Mouse (Mus musculus) MEL (cell line): ENCODE results near the gene Traf3ip2. TPM values are rescaled to one million over a fixed set of nuclear protein-coding genes. Genes with fewer than 3 reads are reported as not detected.

Source experiments
- DNase-seq: peaks from one replicate; pipeline ENCODE4 v3.0.0; 2011; ENCODE audit warnings: low read depth, low spot score
- H3K27ac ChIP-seq: 2 replicates; pipeline ENCODE4 v1.5.1; 2012; ENCODE audit warnings: low read depth, mild to moderate bottlenecking, control low read depth, low read length, moderate library complexity; ENCODE audit not compliant: control insufficient read depth
- H3K27me3 ChIP-seq, 2 experiments: fragments of 150-350 bp in 1 of 2; sonication (generic) in 1 of 2; 2 replicates each; pipeline ENCODE4 v1.6.1; 2012; ENCODE audit warnings: low read length in 2 of 2, mild to moderate bottlenecking in 2 of 2, improper control_type of control experiment in 1 of 2, moderate library complexity in 1 of 2; ENCODE audit not compliant: insufficient read depth in 2 of 2, control insufficient read depth in 1 of 2
- H3K36me3 ChIP-seq, 2 experiments: 2 replicates each; pipeline ENCODE4 v1.6.1; 2012 to 2014; ENCODE audit warnings: low read length in 2 of 2, improper control_type of control experiment in 1 of 2, inconsistent platforms in 1 of 2, mild to moderate bottlenecking in 1 of 2; ENCODE audit not compliant: insufficient read depth in 2 of 2, control insufficient read depth in 1 of 2
- H3K4me1 ChIP-seq, 2 experiments: fragments of 150-350 bp in 1 of 2; sonication (generic) in 1 of 2; 2 replicates each; pipeline ENCODE4 v1.6.1; 2012; ENCODE audit warnings: low read length in 2 of 2, improper control_type of control experiment in 1 of 2, mild to moderate bottlenecking in 1 of 2; ENCODE audit not compliant: insufficient read depth in 2 of 2, control insufficient read depth in 1 of 2
- H3K4me3 ChIP-seq, 2 experiments: fragments of 150-350 bp in 1 of 2; sonication (generic) in 1 of 2; 2 replicates each; pipeline ENCODE4 v1.5.1; 2012; ENCODE audit warnings: low read depth in 2 of 2, low read length in 2 of 2, mild to moderate bottlenecking in 2 of 2, moderate library complexity in 2 of 2, control low read depth in 1 of 2, improper control_type of control experiment in 1 of 2; ENCODE audit not compliant: control insufficient read depth in 1 of 2, insufficient read depth in 1 of 2
- H3K79me2 ChIP-seq: 2 replicates; pipeline ENCODE4 v1.6.1; 2012; ENCODE audit warnings: mild to moderate bottlenecking, low read length, moderate library complexity; ENCODE audit not compliant: control insufficient read depth, poor library complexity, insufficient read depth
- H3K9ac ChIP-seq: 2 replicates; pipeline ENCODE4 v1.6.1; 2012; ENCODE audit warnings: low read depth, mild to moderate bottlenecking, control low read depth, low read length, moderate library complexity; ENCODE audit not compliant: control insufficient read depth, poor library complexity, severe bottlenecking
- H3K9me3 ChIP-seq: fragments of 150-350 bp; sonication (generic); replicated peaks from 2 replicates; pipeline ENCODE4 v1.6.1; 2012; ENCODE audit warnings: mild to moderate bottlenecking, low read length, improper control_type of control experiment, moderate library complexity; ENCODE audit not compliant: insufficient read depth
- BHLHE40 ChIP-seq: IDR thresholded peaks from 2 replicates; pipeline ENCODE4 v1.6.1; 2012; ENCODE audit warnings: low read depth, mild to moderate bottlenecking, inconsistent platforms, low read length, improper control_type of control experiment, borderline replicate concordance
- E2F4 ChIP-seq: IDR thresholded peaks from 2 replicates; pipeline ENCODE4 v1.6.1; 2011; ENCODE audit warnings: low read depth, low read length, improper control_type of control experiment, borderline replicate concordance
- ELF1 ChIP-seq: IDR thresholded peaks from 2 replicates; pipeline ENCODE4 v1.6.1; 2014; ENCODE audit warnings: low read depth, mild to moderate bottlenecking, inconsistent platforms, low read length, improper control_type of control experiment, moderate library complexity
- GABPA ChIP-seq: IDR thresholded peaks from 2 replicates; pipeline ENCODE4 v1.6.1; 2012; ENCODE audit warnings: low read depth, mild to moderate bottlenecking, inconsistent platforms, low read length, improper control_type of control experiment, moderate library complexity
- JUND ChIP-seq: IDR thresholded peaks from 2 replicates; pipeline ENCODE4 v1.6.1; 2011; ENCODE audit warnings: low read depth, mild to moderate bottlenecking, improper control_type of control experiment, low read length
- KAT2A ChIP-seq: conservative IDR thresholded peaks from 2 replicates; pipeline ENCODE4 v1.6.1; 2012; ENCODE audit warnings: low read depth, low read length, improper control_type of control experiment, inconsistent platforms
- MAFK ChIP-seq: IDR thresholded peaks from 2 replicates; pipeline ENCODE4 v1.6.1; 2011; ENCODE audit warnings: low read depth, mild to moderate bottlenecking, low read length, improper control_type of control experiment, borderline replicate concordance
- MYB ChIP-seq: IDR thresholded peaks from 2 replicates; pipeline ENCODE4 v1.6.1; 2011; ENCODE audit warnings: mild to moderate bottlenecking, low read depth, low read length, improper control_type of control experiment
- MYC ChIP-seq: IDR thresholded peaks from 2 replicates; pipeline ENCODE4 v1.6.1; 2011; ENCODE audit warnings: low read depth, mild to moderate bottlenecking, low read length, improper control_type of control experiment, moderate library complexity
- NELFE ChIP-seq: IDR thresholded peaks from 2 replicates; pipeline ENCODE4 v1.6.1; 2011; ENCODE audit warnings: low read depth, low read length, improper control_type of control experiment
- POLR2AphosphoS2 ChIP-seq: IDR thresholded peaks from 2 replicates; pipeline ENCODE4 v1.6.1; 2011; ENCODE audit warnings: low read length, improper control_type of control experiment
- RAD21 ChIP-seq: IDR thresholded peaks from 2 replicates; pipeline ENCODE4 v1.6.1; 2011; ENCODE audit warnings: mild to moderate bottlenecking, low read depth, low read length, improper control_type of control experiment
- TAL1 ChIP-seq: IDR thresholded peaks from 2 replicates; pipeline ENCODE4 v1.6.1; 2012; ENCODE audit warnings: mild to moderate bottlenecking, inconsistent platforms, low read length, moderate library complexity, mixed read lengths
- TBP ChIP-seq: IDR thresholded peaks from 2 replicates; pipeline ENCODE4 v1.8.0; 2011; ENCODE audit warnings: low read depth, low read length, improper control_type of control experiment
- TCF12 ChIP-seq: IDR thresholded peaks from 2 replicates; pipeline ENCODE4 v1.6.1; 2014; ENCODE audit warnings: low read depth, mild to moderate bottlenecking, inconsistent platforms, low read length, improper control_type of control experiment, moderate library complexity
- UBTF ChIP-seq: IDR thresholded peaks from 2 replicates; pipeline ENCODE4 v1.6.1; 2012; ENCODE audit warnings: low read depth, mild to moderate bottlenecking, inconsistent platforms, low read length, improper control_type of control experiment, moderate library complexity, borderline replicate concordance; ENCODE audit not compliant: insufficient read depth
- ZMIZ1 ChIP-seq: IDR thresholded peaks from 2 replicates; pipeline ENCODE4 v1.6.1; 2012; ENCODE audit warnings: low read depth, mild to moderate bottlenecking, inconsistent platforms, low read length, improper control_type of control experiment, moderate library complexity
- ZNF384 ChIP-seq: IDR thresholded peaks from 2 replicates; pipeline ENCODE4 v1.6.1; 2012; ENCODE audit warnings: low read depth, mild to moderate bottlenecking, inconsistent platforms, low read length, improper control_type of control experiment
- polyA plus RNA-seq, 2 experiments: library from polyadenylated mRNA; stranded (reverse) in 1 of 2; unstranded in 1 of 2; fragments of >175 nt in 1 of 2; fragments of >200 nt in 1 of 2; gene quantifications; 2 replicates each; pipeline versions ENCODE4 v1.2.1 to v1.2.4; 2012; ENCODE audit warnings: low replicate concordance in 2 of 2, low read depth in 1 of 2; ENCODE audit not compliant: insufficient read length in 2 of 2, insufficient read depth in 1 of 2, missing spikeins in 1 of 2
- total RNA-seq: library from RNA; depleted of rRNA; stranded (reverse); fragments of 300-350 nt; gene quantifications from 2 replicates; pipeline ENCODE4 v1.2.3, GENCODE M21; 2012

Gene Traf3ip2
- total and polyA plus RNA-seq, 3 experiments = 1.3 to 3.0 TPM; not detected in 1

GRCm38 (mm10) chr10:39624837-39625625, 12.3 kb downstream of the Traf3ip2 start:
- H3K9ac ChIP-seq = no peak overlapping the region
- no peaks in the 10 kb centered on the region for H3K79me2 ChIP-seq
- H3K36me3 ChIP-seq = no peaks in the 10 kb centered on the region
- no peak overlapping the region for H3K27ac ChIP-seq
- no peaks in the 10 kb centered on the region for H3K27me3 ChIP-seq
- no peaks in the 10 kb centered on the region for H3K9me3 ChIP-seq
- no peak for DNase-seq
- no peak overlapping the region for H3K4me3 ChIP-seq
- TF ChIP-seq ZNF384 = no peak
- TF ChIP-seq TCF12 = no peak
- no peak for TF ChIP-seq TAL1
- no peak for TF ChIP-seq BHLHE40
- TF ChIP-seq, all 39 proteins: peak for 0
- no peaks in the 10 kb centered on the region; a peak in 1 of 4 replicates for H3K4me1 ChIP-seq

GRCm38 (mm10) chr10:39625626-39626260, 13.0 kb downstream of the Traf3ip2 start:
- Histone ChIP-seq H3K27me3 (no peaks in the 10 kb centered on the region), H3K9ac (no peak overlapping the region)
- TF ChIP-seq POLR2AphosphoS2 (no peak), UBTF (no peak), MAFK (no peak)

GRCm38 (mm10) chr10:39626376-39626775, 13.6 kb downstream of the Traf3ip2 start:
- no peaks in the 10 kb centered on the region for H3K9me3 ChIP-seq
- H3K27ac ChIP-seq = no peak overlapping the region
- H3K9ac ChIP-seq = no peak overlapping the region
- H3K27me3 ChIP-seq = no peaks in the 10 kb centered on the region
- DNase-seq = no peak
- no peak overlapping the region for H3K4me3 ChIP-seq
- no peaks in the 10 kb centered on the region for H3K36me3 ChIP-seq
- H3K79me2 ChIP-seq = no peaks in the 10 kb centered on the region
- TF ChIP-seq E2F4 = no peak
- TF ChIP-seq MYC = no peak
- TF ChIP-seq ELF1 = no peak
- TF ChIP-seq NELFE = no peak
- no peak for TF ChIP-seq MYB
- TF ChIP-seq GABPA = no peak
- no peak for TF ChIP-seq TBP
- TF ChIP-seq RAD21 = no peak
- no peak for TF ChIP-seq JUND
- TF ChIP-seq POLR2AphosphoS2 = no peak
- no peak for TF ChIP-seq KAT2A
- no peak for TF ChIP-seq ZMIZ1
- no peaks in the 10 kb centered on the region; a peak in 1 of 4 replicates for H3K4me1 ChIP-seq

More at GRCm38 (mm10) chr10:39625626-39626260, 13.0 kb downstream of the Traf3ip2 start:
- Histone ChIP-seq H3K9me3 (no peaks in the 10 kb centered on the region), H3K27ac (no peak overlapping the region), H3K4me1 (no peaks in the 10 kb centered on the region; a peak in 1 of 4 replicates), H3K79me2 (no peaks in the 10 kb centered on the region), H3K36me3 (no peaks in the 10 kb centered on the region), H3K4me3 (no peak overlapping the region)
- DNase-seq = no peak
